8 mouse cellular contexts compared by ENCODE assay signal in the genomic region with DNA sequence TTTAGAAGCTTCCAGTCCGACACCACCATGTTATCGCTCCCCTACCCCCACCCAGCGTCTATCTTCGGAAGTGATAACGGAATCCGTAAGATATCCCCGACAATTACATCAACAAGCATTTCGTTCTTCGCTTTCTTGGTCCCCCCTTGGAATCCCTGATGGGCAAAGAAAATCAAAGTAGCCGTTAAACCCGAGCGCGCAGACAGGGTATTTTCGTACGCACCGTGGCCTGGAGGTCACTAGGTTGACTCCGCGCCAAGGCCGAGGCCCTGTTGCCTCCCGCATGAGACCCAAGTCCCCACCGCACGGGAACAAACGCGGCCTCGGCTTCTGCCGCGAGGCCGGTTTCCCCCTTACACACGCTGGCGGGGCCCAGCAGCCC. TPM values are rescaled to one million over a fixed set of nuclear protein-coding genes. Genes with fewer than 3 reads are reported as not detected.
DNase-seq lines count a peak whose midpoint lies in the region; ATAC-seq and TF ChIP-seq lines count a peak whose summit lies in the region.

No protein-coding gene starts in this region.

- H3K79me2 ChIP-seq in MEL (ENCODE audit: control insufficient read depth, insufficient read depth, low read length, poor library complexity): peaks cover 44% of the 10 kb centered on the region

- H3K4me3 ChIP-seq in kidney, embryonic 16.5 days (ENCODE audit: low read length): peak overlapping the region; percentile 73
- peak overlapping the region; percentile 81 to 89 for H3K4me3 ChIP-seq in MEL (ENCODE audit: control insufficient read depth in 1 of 2, insufficient read depth in 1 of 2, low read depth in 2 of 2, low read length in 2 of 2)
- peak overlapping the region; percentile 98 for H3K4me3 ChIP-seq in embryonic facial prominence, embryonic 11.5 days (ENCODE audit: low read depth, low read length)
- H3K4me3 ChIP-seq in intestine, postnatal 0 days (ENCODE audit: low read depth, low read length): peak overlapping the region; percentile 93
- H3K4me3 ChIP-seq in midbrain, embryonic 15.5 days: peak overlapping the region; percentile 81

- peaks cover 8% of the 10 kb centered on the region; the same call in 1 of the 2 replicates for H3K36me3 ChIP-seq in kidney, embryonic 16.5 days (ENCODE audit: insufficient read depth, low read length)
- H3K36me3 ChIP-seq in MEL (ENCODE audit: control insufficient read depth in 1 of 2, insufficient read depth in 2 of 2, low read length in 2 of 2): peaks cover 9 to 38% of the 10 kb centered on the region in 2 experiments
- H3K36me3 ChIP-seq in embryonic facial prominence, embryonic 11.5 days (replicated peaks; ENCODE audit: control insufficient read depth, insufficient read depth, low read depth, low read length): no peaks in the 10 kb centered on the region
- 0 out of 2 replicates have a peak, but pooled peaks cover 3% of the 10 kb centered on the region for H3K36me3 ChIP-seq in intestine, postnatal 0 days (ENCODE audit: control insufficient read depth, insufficient read depth)
- H3K36me3 ChIP-seq in midbrain, embryonic 15.5 days (replicated peaks): no peaks in the 10 kb centered on the region

- TF ChIP-seq POLR2A in MEL (IDR thresholded peaks at IDR 0.05; ENCODE audit: control insufficient read depth in 1 of 2, insufficient read depth in 1 of 2, low read depth in 1 of 2, low read length in 2 of 2, poor library complexity in 1 of 2): no peak

- H3K4me1 ChIP-seq in kidney, embryonic 16.5 days (ENCODE audit: insufficient read depth, low read length): peaks cover 42% of the 10 kb centered on the region
- H3K4me1 ChIP-seq in MEL (ENCODE audit: control insufficient read depth in 1 of 2, insufficient read depth in 2 of 2, low read length in 2 of 2): peaks cover 9 to 17% of the 10 kb centered on the region in 2 experiments
- H3K4me1 ChIP-seq in embryonic facial prominence, embryonic 11.5 days (ENCODE audit: control insufficient read depth, insufficient read depth, low read length): no peaks in the 10 kb centered on the region; the same call in 1 of the 2 replicates
- peaks cover 13% of the 10 kb centered on the region; the same call in 1 of the 2 replicates for H3K4me1 ChIP-seq in intestine, postnatal 0 days (replicated peaks; ENCODE audit: control insufficient read depth, insufficient read depth, low read length)
- H3K4me1 ChIP-seq in midbrain, embryonic 15.5 days: peaks cover 42% of the 10 kb centered on the region

- no peaks in the 10 kb centered on the region for H3K9me3 ChIP-seq in kidney, embryonic 16.5 days (ENCODE audit: low read length)
- H3K9me3 ChIP-seq in MEL (replicated peaks; ENCODE audit: insufficient read depth, low read length): no peaks in the 10 kb centered on the region
- no peaks in the 10 kb centered on the region for H3K9me3 ChIP-seq in embryonic facial prominence, embryonic 11.5 days (replicated peaks; ENCODE audit: control insufficient read depth, low read length)
- H3K9me3 ChIP-seq in intestine, postnatal 0 days (ENCODE audit: control insufficient read depth): no peaks in the 10 kb centered on the region
- no peaks in the 10 kb centered on the region for H3K9me3 ChIP-seq in midbrain, embryonic 15.5 days

- no peak for DNase-seq in kidney, adult 9 months
- DNase-seq in MEL (ENCODE audit: low read depth, low spot score): peak; percentile 64
- peak; percentile 40 for DNase-seq in embryonic facial prominence, embryonic 11.5 days (ENCODE audit: low spot score)
- DNase-seq in right cerebral cortex, postnatal 36 days (ENCODE audit: low spot score in 2 of 2): no peak
- DNase-seq in thymus, postnatal 10 days (ENCODE audit: low spot score in 2 of 2): no peak

- peak; percentile 16; the same call in 1 of the 2 replicates for ATAC-seq in kidney, embryonic 16.5 days (ENCODE audit: low FRiP score, low TSS enrichment)
- ATAC-seq in embryonic facial prominence, embryonic 11.5 days (replicated peaks; ENCODE audit: insufficient number of reproducible peaks, low FRiP score, low TSS enrichment, low read depth): no peak; the same call in 1 of the 2 replicates
- ATAC-seq in intestine, postnatal 0 days: peak; percentile 16
- peak; percentile 60; the same call in 1 of the 2 replicates for ATAC-seq in midbrain, embryonic 15.5 days (replicated peaks)

- 0 out of 4 replicates have a peak, but pooled peaks of 1 of the 2 experiments have one; percentile 9 for TF ChIP-seq EP300 in MEL (IDR thresholded peaks at IDR 0.05; ENCODE audit: low read depth in 1 of 2, low read length in 2 of 2)

- no peaks in the 10 kb centered on the region for H3K27me3 ChIP-seq in kidney, embryonic 16.5 days (ENCODE audit: insufficient read depth, low read length)
- H3K27me3 ChIP-seq in MEL (ENCODE audit: control insufficient read depth in 1 of 2, insufficient read depth in 2 of 2, low read length in 2 of 2): no peaks in the 10 kb centered on the region
- no peaks in the 10 kb centered on the region for H3K27me3 ChIP-seq in embryonic facial prominence, embryonic 11.5 days (ENCODE audit: control insufficient read depth, insufficient read depth, low read length)
- H3K27me3 ChIP-seq in intestine, postnatal 0 days (replicated peaks; ENCODE audit: control insufficient read depth, insufficient read depth, low read length): no peaks in the 10 kb centered on the region
- H3K27me3 ChIP-seq in midbrain, embryonic 15.5 days (replicated peaks): no peaks in the 10 kb centered on the region

- no peak for TF ChIP-seq RAD21 in MEL (IDR thresholded peaks at IDR 0.05; ENCODE audit: low read depth, low read length)

- no peak for TF ChIP-seq CTCF in MEL (IDR thresholded peaks at IDR 0.05 in 2 of 3, conservative IDR thresholded peaks at IDR 0.05 in 1 of 3; ENCODE audit: control insufficient read depth in 1 of 3, insufficient read depth in 1 of 3, low read depth in 2 of 3, low read length in 3 of 3, poor library complexity in 1 of 3, severe bottlenecking in 1 of 3)
- peak; percentile 42 for TF ChIP-seq CTCF in intestine, postnatal 0 days (IDR thresholded peaks at IDR 0.05; ENCODE audit: low read depth)

- H3K4me2 ChIP-seq in kidney, embryonic 16.5 days (replicated peaks; ENCODE audit: low read depth, low read length): peak overlapping the region; percentile 89
- no peak overlapping the region for H3K4me2 ChIP-seq in embryonic facial prominence, embryonic 11.5 days (ENCODE audit: low read depth, low read length)
- H3K4me2 ChIP-seq in intestine, postnatal 0 days (replicated peaks; ENCODE audit: low read depth): peak overlapping the region; percentile 63
- peak overlapping the region; percentile 71 for H3K4me2 ChIP-seq in midbrain, embryonic 15.5 days

- peak overlapping the region; percentile 94 for H3K27ac ChIP-seq in kidney, embryonic 16.5 days (ENCODE audit: low read length)
- peak overlapping the region; percentile 80 for H3K27ac ChIP-seq in MEL (ENCODE audit: control insufficient read depth, low read depth, low read length)
- H3K27ac ChIP-seq in embryonic facial prominence, embryonic 11.5 days (replicated peaks; ENCODE audit: low read depth, low read length): peak overlapping the region; percentile 91
- H3K27ac ChIP-seq in intestine, postnatal 0 days (ENCODE audit: low read depth, low read length): peak overlapping the region; percentile 93
- peak overlapping the region; percentile 96 for H3K27ac ChIP-seq in midbrain, embryonic 15.5 days

- WGBS in kidney, embryonic 16.5 days: under 1% methylated on average over 30 of the region's 30 CpGs
- WGBS in embryonic facial prominence, embryonic 11.5 days: under 1% methylated on average over 30 of the region's 30 CpGs
- under 1% methylated on average over 30 of the region's 30 CpGs for WGBS in intestine, postnatal 0 days
- 0% methylated on average over 30 of the region's 30 CpGs for WGBS in midbrain, embryonic 15.5 days

- H3K9ac ChIP-seq in kidney, embryonic 16.5 days (replicated peaks; ENCODE audit: low read length): peak overlapping the region; percentile 97
- peak overlapping the region; percentile 89 for H3K9ac ChIP-seq in MEL (ENCODE audit: control insufficient read depth, low read depth, low read length, poor library complexity, severe bottlenecking)
- peak overlapping the region; percentile 100 for H3K9ac ChIP-seq in embryonic facial prominence, embryonic 11.5 days (replicated peaks; ENCODE audit: low read length)
- H3K9ac ChIP-seq in intestine, postnatal 0 days (ENCODE audit: low read depth, low read length): peak overlapping the region; percentile 82
- peak overlapping the region; percentile 92 for H3K9ac ChIP-seq in midbrain, embryonic 15.5 days

TF ChIP-seq in MEL, 35 proteins besides CTCF, POLR2A, EP300 and RAD21:
- TF ChIP-seq GATA1 (IDR thresholded peaks at IDR 0.05; ENCODE audit: low read depth, low read length): peak; percentile 61; the same call in 1 of the 2 replicates
- TF ChIP-seq MXI1 (IDR thresholded peaks at IDR 0.05; ENCODE audit: low read depth, low read length): peak; percentile 52; the same call in 1 of the 2 replicates
- peak; percentile 49 for TF ChIP-seq ETS1 (IDR thresholded peaks at IDR 0.05; ENCODE audit: low read depth, low read length)
- TF ChIP-seq UBTF (IDR thresholded peaks at IDR 0.05; ENCODE audit: borderline replicate concordance, insufficient read depth, low read depth, low read length): no peak
- TF ChIP-seq SIN3A (IDR thresholded peaks at IDR 0.05; ENCODE audit: low read length): no peak; the same call in 1 of the 2 replicates
- no peak for TF ChIP-seq MAX (IDR thresholded peaks at IDR 0.05; ENCODE audit: low read length)

RNA-seq across cellular contexts. Expression of a gene that starts 0.4 kb away (rescaled TPM):
- polyA plus RNA-seq in kidney, embryonic 16.5 days (2015; fragmentation: Nextera tagmentation; extraction: Ambion mirVana): 659 and 687 TPM in 2 replicates
- total RNA-seq in MEL (2012; rRNA removed): 272 and 346 TPM in 2 replicates
- 1,000 to 10,000 TPM in 1 of 2 experiments, 100 to 1,000 TPM in 1; 626 to 3,096 TPM for polyA plus RNA-seq in MEL (2012; ENCODE audit: insufficient read depth in 1 of 2, insufficient read length in 2 of 2, low read depth in 1 of 2, low replicate concordance in 2 of 2, missing spikeins in 1 of 2)
- polyA plus RNA-seq in embryonic facial prominence, embryonic 11.5 days (2014; fragmentation: Nextera tagmentation; extraction: Ambion mirVana): 1,003 and 1,066 TPM in 2 replicates
- 153 and 163 TPM in 2 replicates for polyA plus RNA-seq in intestine, postnatal 0 days (2015; fragmentation: Nextera tagmentation; extraction: Ambion mirVana)
- polyA plus RNA-seq in midbrain, embryonic 15.5 days (2015; fragmentation: Nextera tagmentation; extraction: Ambion mirVana): 480 and 482 TPM in 2 replicates

RNA-seq across cellular contexts. Expression of a gene that starts 7.0 kb away (rescaled TPM):
- polyA plus RNA-seq in kidney, embryonic 16.5 days (2015; fragmentation: Nextera tagmentation; extraction: Ambion mirVana): 67.4 and 74.1 TPM in 2 replicates
- 3.7 and 4.8 TPM in 2 replicates for total RNA-seq in MEL (2012; rRNA removed)
- polyA plus RNA-seq in MEL (2012; ENCODE audit: insufficient read depth in 1 of 2, insufficient read length in 2 of 2, low read depth in 1 of 2, low replicate concordance in 2 of 2, missing spikeins in 1 of 2): 10 to 100 TPM in 1 of 2 experiments, not detected in 1; 36.0 TPM
- 86.1 and 97.9 TPM in 2 replicates for polyA plus RNA-seq in embryonic facial prominence, embryonic 11.5 days (2014; fragmentation: Nextera tagmentation; extraction: Ambion mirVana)
- polyA plus RNA-seq in intestine, postnatal 0 days (2015; fragmentation: Nextera tagmentation; extraction: Ambion mirVana): 23.2 and 24.4 TPM in 2 replicates
- polyA plus RNA-seq in midbrain, embryonic 15.5 days (2015; fragmentation: Nextera tagmentation; extraction: Ambion mirVana): 51.3 and 53.3 TPM in 2 replicates

Comparison
In these comparisons a context has a peak if more than half of its experiments do, and no peak if none do; other contexts are left out.
1. DNase-seq: peak in MEL (single experiment) and embryonic facial prominence, embryonic 11.5 days (single experiment); none in kidney, adult 9 months (single experiment), right cerebral cortex, postnatal 36 days (0 of 2) and thymus, postnatal 10 days (0 of 2).
2. Peak in every context shown above with its lines, with median percentiles within 50 percentile points of each other: H3K27ac ChIP-seq, H3K4me3 ChIP-seq and H3K9ac ChIP-seq.